Mouse (Mus musculus): ENCODE results near the gene Alk.

- TF ChIP-seq CTCF (IDR thresholded peaks at IDR 0.05; ENCODE audit: low read depth) (no peak), EP300 (optimal IDR thresholded peaks at IDR 0.05) (no peak)
These were observed 517.1 kb downstream of the Alk start for GRCm38 (mm10) chr17:72087261-72087703.
